Mouse (Mus musculus): ENCODE results near the gene Trim3.

Trim3 gene

GRCm38 (mm10) chr7:105633127-105633800 is at the start of gene Trim3:
Gene Trim3, minus strand, starts transcription at chr7:105633571.
- peak; percentile 79 for DNase-seq (ENCODE audit: low read depth, low spot score)

- peak; percentile 81 for DNase-seq (ENCODE audit: low read depth, low spot score)
Observed at GRCm38 (mm10) chr7:105650639-105651435, 17.5 kb upstream of the Trim3 start, which contains the start of gene Dnhd1. Gene Dnhd1, plus strand, starts transcription at chr7:105650827.

GRCm38 (mm10) chr7:105641936-105642335 is 8.6 kb upstream of the Trim3 start:
- no peak for DNase-seq (ENCODE audit: low read depth, low spot score)

- DNase-seq (ENCODE audit: low read depth, low spot score), result no peak
Observed at GRCm38 (mm10) chr7:105640894-105641255, 7.5 kb upstream of the Trim3 start.

GRCm38 (mm10) chr7:105640233-105640893 is 7.0 kb upstream of the Trim3 start, which contains the start of the genes Arfip2 and Gm45799:
Gene Arfip2, minus strand, starts transcription at chr7:105640416.
Gene Gm45799, plus strand, starts transcription at chr7:105640552.
- DNase-seq (ENCODE audit: low read depth, low spot score), result peak; percentile 97

- DNase-seq (ENCODE audit: low read depth, low spot score), result no peak
Observed at GRCm38 (mm10) chr7:105639756-105640155, 6.4 kb upstream of the Trim3 start, which contains the start of gene Timm10b. Gene Timm10b, plus strand, starts transcription at chr7:105640056.

- DNase-seq (ENCODE audit: low read depth, low spot score), result no peak
Observed at GRCm38 (mm10) chr7:105639304-105639703, 5.9 kb upstream of the Trim3 start.

GRCm38 (mm10) chr7:105638776-105639175 is 5.4 kb upstream of the Trim3 start:
- DNase-seq (ENCODE audit: low read depth, low spot score), result no peak

GRCm38 (mm10) chr7:105635726-105636125 is 2.4 kb upstream of the Trim3 start:
- no peak for DNase-seq (ENCODE audit: low read depth, low spot score)

- no peak for DNase-seq (ENCODE audit: low read depth, low spot score)
Observed at GRCm38 (mm10) chr7:105634272-105634920, 1.0 kb upstream of the Trim3 start.

GRCm38 (mm10) chr7:105633801-105634135 is 397 bp upstream of the Trim3 start:
- no peak for DNase-seq (ENCODE audit: low read depth, low spot score)

GRCm38 (mm10) chr7:105632551-105632972 is 809 bp downstream of the Trim3 start:
- no peak for DNase-seq (ENCODE audit: low read depth, low spot score)

- DNase-seq (ENCODE audit: low read depth, low spot score), result no peak
Observed at GRCm38 (mm10) chr7:105628633-105629032, 4.7 kb downstream of the Trim3 start.

- DNase-seq (ENCODE audit: low read depth, low spot score), result no peak
Observed at GRCm38 (mm10) chr7:105625397-105625796, 8.0 kb downstream of the Trim3 start.

GRCm38 (mm10) chr7:105621646-105622292 is 11.6 kb downstream of the Trim3 start:
- DNase-seq (ENCODE audit: low read depth, low spot score), result no peak

GRCm38 (mm10) chr7:105621053-105621452 is 12.3 kb downstream of the Trim3 start:
- DNase-seq (ENCODE audit: low read depth, low spot score), result no peak

- no peak for DNase-seq (ENCODE audit: low read depth, low spot score)
Observed at GRCm38 (mm10) chr7:105619701-105620100, 13.7 kb downstream of the Trim3 start.

- DNase-seq (ENCODE audit: low read depth, low spot score), result no peak
Observed at GRCm38 (mm10) chr7:105617810-105618209, 15.6 kb downstream of the Trim3 start.

GRCm38 (mm10) chr7:105616561-105616960 is 16.8 kb downstream of the Trim3 start:
- no peak for DNase-seq (ENCODE audit: low read depth, low spot score)

GRCm38 (mm10) chr7:105615720-105616119 is 17.7 kb downstream of the Trim3 start:
- no peak for DNase-seq (ENCODE audit: low read depth, low spot score)

GRCm38 (mm10) chr7:105614400-105614799 is 19.0 kb downstream of the Trim3 start:
- no peak for DNase-seq (ENCODE audit: low read depth, low spot score)
